Mouse (Mus musculus) limb, embryonic 12.5 days (tissue): ENCODE data around the gene D17H6S53E. TPM values are rescaled to one million over a fixed set of nuclear protein-coding genes. Genes with fewer than 3 reads are reported as not detected.

Experiments
- ATAC-seq: fragments of 200-750 bp; cut with Nextera tagmentation; 2 replicates; pipeline ENCODE4 v1.8.0; 2017; ENCODE audit warnings: low read depth, moderate TSS enrichment; ENCODE audit not compliant: insufficient number of reproducible peaks, insufficient read depth, low FRiP score, low TSS enrichment
- H3K27ac ChIP-seq: fragments of 300-500 bp; sonication (generic); 2 replicates; pipeline ENCODE4 v1.5.1; 2016; ENCODE audit warnings: mild to moderate bottlenecking, moderate library complexity
- H3K27me3 ChIP-seq: fragments of 300-500 bp; sonication (generic); 2 replicates; pipeline ENCODE4 v1.6.1; 2016; ENCODE audit warnings: mild to moderate bottlenecking, moderate library complexity
- H3K36me3 ChIP-seq: fragments of 300-500 bp; sonication (generic); 2 replicates; pipeline ENCODE4 v1.6.1; 2016; ENCODE audit warnings: mild to moderate bottlenecking, moderate library complexity
- H3K4me1 ChIP-seq: fragments of 300-500 bp; sonication (generic); replicated peaks from 2 replicates; pipeline ENCODE4 v1.6.1; 2016
- H3K4me2 ChIP-seq: fragments of 300-500 bp; sonication (generic); 2 replicates; pipeline ENCODE4 v1.6.1; 2016; ENCODE audit warnings: mild to moderate bottlenecking, moderate library complexity
- H3K4me3 ChIP-seq: fragments of 300-500 bp; sonication (generic); replicated peaks from 2 replicates; pipeline ENCODE4 v1.5.1; 2016; ENCODE audit warnings: mild to moderate bottlenecking
- H3K9ac ChIP-seq: fragments of 300-500 bp; sonication (generic); replicated peaks from 2 replicates; pipeline ENCODE4 v1.6.1; 2016; ENCODE audit warnings: mild to moderate bottlenecking, moderate library complexity
- H3K9me3 ChIP-seq: fragments of 300-500 bp; sonication (generic); 2 replicates; pipeline ENCODE4 v1.6.1; 2016; ENCODE audit warnings: mild to moderate bottlenecking, moderate library complexity
- WGBS: fragments of 180-500 bp; shearing (Covaris S2); methylation state at CpG from one replicate; pipeline ENCODE4 v1.1.7; 2016; 5-methylcytosine and 5-hydroxymethylcytosine counted together
- polyA plus RNA-seq: library from polyadenylated mRNA; unstranded; fragments of >200 nt; fragmentation: Nextera tagmentation; extraction: Ambion mirVana; gene quantifications from 2 replicates; pipeline ENCODE4 v1.2.1, GENCODE M21; 2016

The D17H6S53E gene
- polyA plus RNA-seq, 1 experiment from 2014 or later: 10.1 TPM

DNA sequence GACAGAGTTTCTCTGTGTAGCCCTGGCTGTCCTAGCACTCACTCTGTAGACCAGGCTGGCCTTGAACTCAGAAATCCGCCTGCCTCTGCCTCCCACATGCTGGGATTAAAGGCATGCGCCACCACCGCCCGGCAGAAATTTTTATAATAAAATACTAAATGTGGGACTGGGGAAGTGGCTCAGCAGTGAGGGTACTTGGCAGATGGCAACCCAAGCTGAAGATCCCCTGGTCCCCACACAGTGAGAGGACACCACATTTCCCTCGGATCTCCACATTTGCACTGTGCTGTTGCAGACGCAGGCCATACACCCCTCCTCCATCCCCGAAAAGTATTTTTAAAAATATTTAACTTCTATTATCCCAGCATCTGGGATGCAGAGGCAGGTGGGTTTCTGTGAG lies 7.3 kb downstream of the D17H6S53E start:
- 93% methylated on average over 7 of the region's 7 CpGs for WGBS
- Histone ChIP-seq H3K9ac (no peak overlapping the region), H3K9me3 (no peaks in the 10 kb centered on the region), H3K4me3 (no peak overlapping the region), H3K36me3 (peaks cover 25% of the 10 kb centered on the region), H3K27ac (no peak overlapping the region), H3K4me2 (no peak overlapping the region), H3K27me3 (no peaks in the 10 kb centered on the region), H3K4me1 (peaks cover 18% of the 10 kb centered on the region)
- ATAC-seq: no peak

DNA sequence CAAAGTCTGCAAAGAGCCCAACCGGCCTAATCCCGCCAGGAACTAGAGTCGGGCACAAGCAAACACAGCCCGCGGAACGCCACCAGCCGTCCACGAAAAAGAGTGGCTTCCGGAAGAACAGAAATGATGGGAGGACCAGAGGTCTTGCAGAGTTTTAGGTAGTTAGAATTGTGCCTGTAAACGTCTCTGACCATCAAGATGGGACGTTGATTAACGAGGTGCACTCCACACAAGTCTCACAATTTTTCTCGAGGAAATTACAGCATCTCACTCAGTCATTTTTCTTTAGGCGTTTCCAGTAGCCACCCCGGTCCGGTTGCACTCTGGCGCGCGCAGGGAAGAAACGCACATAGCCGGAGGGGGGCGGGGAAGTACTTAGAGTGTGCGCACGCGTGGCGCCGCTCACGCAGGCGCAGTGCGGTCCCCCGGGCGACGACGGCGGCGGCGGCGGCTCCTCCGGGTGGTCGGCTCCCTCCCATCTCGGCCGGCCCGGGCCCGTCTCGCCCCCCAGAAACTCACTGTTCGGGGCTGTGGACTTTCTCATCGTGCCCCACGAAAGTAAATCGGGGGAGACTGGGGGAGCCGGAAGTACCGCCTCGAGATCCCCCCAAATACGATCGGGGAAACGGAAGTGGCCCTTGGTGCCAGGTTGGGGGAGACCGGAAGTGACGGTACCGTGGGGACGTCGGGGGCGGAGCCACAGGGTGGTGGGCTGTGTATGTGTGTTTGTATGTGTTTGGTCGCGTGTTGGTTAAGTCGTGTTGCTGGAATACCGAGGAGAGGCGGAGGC lies 8.8 kb downstream of the D17H6S53E start, which contains the start of gene Bag6:
TSS of gene Bag6 (plus strand) at position 378 of the 790 bp plus-strand sequence.
- WGBS: under 1% methylated on average over 66 of the region's 66 CpGs
- Histone ChIP-seq H3K9ac (peak within 1 kb of the TSS; percentile 81), H3K4me2 (peak within 1 kb of the TSS; percentile 96), H3K27ac (peak within 1 kb of the TSS; percentile 91), H3K9me3 (no peaks in the 10 kb centered on the region), H3K4me3 (peak within 1 kb of the TSS; percentile 79), H3K36me3 (peaks cover 27% of the 10 kb centered on the region), H3K27me3 (no peaks in the 10 kb centered on the region), H3K4me1 (peaks cover 15% of the 10 kb centered on the region)
- peak; percentile 90 for ATAC-seq

DNA sequence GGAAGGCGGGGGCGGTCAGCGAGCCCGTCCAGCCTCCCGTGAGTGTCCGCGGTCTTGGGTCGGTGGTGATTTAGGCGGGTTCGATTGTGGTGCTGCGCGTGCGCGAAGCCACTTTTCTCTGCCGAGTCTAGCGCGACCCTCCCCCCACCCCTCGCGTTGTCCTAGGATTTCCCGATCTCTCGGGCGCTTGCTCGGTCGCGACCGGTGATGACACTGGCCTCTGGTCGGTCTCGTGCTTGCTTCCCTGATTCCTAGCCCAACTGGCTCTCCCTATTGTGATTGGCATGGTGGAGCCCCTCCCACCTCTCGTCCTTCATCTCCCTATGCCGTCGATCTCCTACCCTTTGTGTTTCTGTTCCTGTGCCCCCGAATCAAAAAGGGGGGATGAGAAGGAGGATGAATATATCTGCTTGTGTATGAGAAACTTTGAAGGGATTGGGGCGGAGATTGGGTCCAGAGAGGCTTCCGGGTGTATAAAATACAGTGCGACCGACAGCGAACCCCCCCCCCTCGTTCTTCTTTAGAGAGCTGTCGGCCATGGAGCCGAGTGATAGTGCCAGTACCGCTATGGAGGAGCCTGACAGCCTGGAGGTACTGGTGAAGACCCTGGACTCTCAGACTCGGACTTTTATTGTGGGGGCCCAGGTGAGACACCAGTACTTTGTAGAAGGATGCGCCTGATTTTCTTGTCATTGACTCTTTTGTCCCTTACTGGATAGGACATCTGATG lies 9.6 kb downstream of the D17H6S53E start:
- Histone ChIP-seq H3K27me3 (no peaks in the 10 kb centered on the region), H3K9ac (peak overlapping the region; percentile 81), H3K4me1 (peaks cover 15% of the 10 kb centered on the region), H3K36me3 (peaks cover 31% of the 10 kb centered on the region), H3K4me3 (peak overlapping the region; percentile 79), H3K4me2 (peak overlapping the region; percentile 96), H3K27ac (peak overlapping the region; percentile 91), H3K9me3 (no peaks in the 10 kb centered on the region)
- ATAC-seq: peak; percentile 42
- WGBS: 1% methylated on average over 43 of the region's 43 CpGs

DNA sequence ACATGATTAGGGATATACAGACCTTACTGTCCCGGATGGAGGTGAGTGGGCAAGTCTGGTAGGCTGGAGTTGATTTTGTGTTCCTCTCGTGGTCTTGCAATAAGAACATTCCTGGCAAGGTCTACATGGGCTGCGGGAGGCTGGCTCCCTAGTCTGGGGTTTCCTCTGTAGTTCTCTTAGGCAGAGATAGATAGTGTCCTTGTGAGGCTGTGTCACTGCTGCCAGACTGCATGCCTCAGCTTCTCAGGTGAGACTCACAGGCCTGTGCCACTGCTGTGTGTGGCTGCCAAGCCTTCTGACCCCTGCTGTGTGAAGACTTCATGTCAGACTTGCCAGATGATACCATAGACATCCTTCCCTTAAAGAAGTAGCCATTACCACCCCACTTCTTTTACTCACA lies 13.1 kb downstream of the D17H6S53E start:
- H3K27ac ChIP-seq: no peak overlapping the region
- no peak overlapping the region for H3K4me3 ChIP-seq
- H3K9me3 ChIP-seq: no peaks in the 10 kb centered on the region
- H3K4me1 ChIP-seq: peaks cover 15% of the 10 kb centered on the region
- H3K4me2 ChIP-seq: no peak overlapping the region
- 89% methylated on average over 3 of the region's 3 CpGs for WGBS
- peaks cover 66% of the 10 kb centered on the region for H3K36me3 ChIP-seq
- H3K9ac ChIP-seq: 0 out of 2 replicates have a peak overlapping the region, but pooled peaks have one; percentile 31
- no peak for ATAC-seq
- no peaks in the 10 kb centered on the region for H3K27me3 ChIP-seq

DNA sequence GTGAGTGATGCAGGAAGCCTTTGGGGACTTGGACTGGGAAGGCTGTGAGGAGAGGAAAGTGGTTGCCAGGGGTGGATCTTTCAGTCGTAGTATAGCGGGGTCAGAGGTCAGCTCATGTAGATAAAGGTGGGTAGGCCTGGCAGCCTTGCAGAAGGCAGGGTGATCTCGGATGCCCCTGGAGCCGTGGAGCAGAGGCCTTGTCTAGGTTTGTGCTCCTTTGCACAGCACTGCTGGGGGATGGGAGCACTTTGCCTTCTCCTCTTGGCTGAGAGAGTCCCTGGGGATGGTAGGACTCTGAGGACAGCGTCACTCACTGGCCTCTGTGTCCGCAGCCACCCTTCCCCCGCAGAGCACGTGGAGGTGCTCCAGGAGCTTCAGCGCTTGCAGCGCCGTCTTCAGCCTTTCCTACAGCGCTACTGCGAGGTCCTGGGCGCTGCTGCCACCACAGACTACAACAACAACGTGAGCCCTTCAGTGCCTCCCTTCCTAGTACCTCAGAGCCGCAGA lies 14.4 kb downstream of the D17H6S53E start:
- Histone ChIP-seq H3K4me1 (peaks cover 15% of the 10 kb centered on the region), H3K4me2 (no peak overlapping the region), H3K4me3 (no peak overlapping the region; the same call in 1 of the 2 replicates), H3K9ac (no peak overlapping the region), H3K27ac (no peak overlapping the region), H3K27me3 (no peaks in the 10 kb centered on the region), H3K9me3 (no peaks in the 10 kb centered on the region), H3K36me3 (peaks cover 79% of the 10 kb centered on the region)
- ATAC-seq: no peak
- WGBS: 80% methylated on average over 16 of the region's 16 CpGs

DNA sequence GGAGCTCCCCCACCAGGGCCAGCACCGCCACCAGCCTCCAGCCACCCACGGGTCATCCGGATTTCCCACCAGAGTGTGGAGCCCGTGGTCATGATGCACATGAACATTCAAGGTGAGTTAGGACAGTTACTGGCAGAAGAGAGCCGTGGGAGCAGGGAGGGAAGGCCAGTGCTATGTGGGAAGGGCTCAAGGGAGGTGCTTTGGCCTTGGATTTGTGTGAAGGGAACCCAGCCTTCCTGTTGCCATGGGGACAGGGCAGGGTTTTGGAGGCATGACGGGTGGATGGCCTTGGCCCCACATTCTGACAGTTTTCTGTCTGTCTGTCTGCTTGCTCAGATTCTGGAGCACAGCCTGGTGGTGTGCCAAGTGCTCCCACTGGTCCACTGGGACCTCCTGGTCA lies 15.8 kb downstream of the D17H6S53E start:
- Histone ChIP-seq H3K9ac (no peak overlapping the region), H3K36me3 (peaks cover 93% of the 10 kb centered on the region), H3K4me3 (no peak overlapping the region), H3K4me2 (no peak overlapping the region), H3K9me3 (no peaks in the 10 kb centered on the region), H3K27me3 (no peaks in the 10 kb centered on the region), H3K4me1 (peaks cover 6% of the 10 kb centered on the region), H3K27ac (no peak overlapping the region)
- WGBS: 93% methylated on average over 6 of the region's 6 CpGs
- ATAC-seq: no peak

DNA sequence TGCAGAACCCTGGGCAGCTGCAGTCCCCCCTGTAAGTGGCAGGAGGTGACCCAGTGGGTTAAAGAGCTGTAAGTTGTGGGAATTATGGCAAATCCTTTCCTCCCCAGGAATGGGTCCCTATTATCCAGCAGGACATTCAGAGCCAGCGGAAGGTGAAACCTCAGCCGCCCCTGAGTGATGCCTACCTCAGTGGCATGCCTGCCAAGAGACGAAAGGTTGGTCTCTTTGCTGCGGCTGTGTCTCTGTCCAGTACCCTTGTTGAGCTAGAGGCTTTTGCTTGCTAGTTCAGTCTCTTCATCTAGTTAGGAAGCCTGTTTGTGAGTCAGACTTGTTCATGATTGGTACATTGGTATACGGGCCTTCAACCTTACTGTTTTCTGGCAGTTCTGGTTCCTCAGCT lies 20.0 kb downstream of the D17H6S53E start:
- Histone ChIP-seq H3K4me3 (no peak overlapping the region), H3K9ac (no peak overlapping the region), H3K4me1 (no peaks in the 10 kb centered on the region), H3K4me2 (no peak overlapping the region), H3K27ac (no peak overlapping the region), H3K36me3 (peaks cover 100% of the 10 kb centered on the region), H3K27me3 (no peaks in the 10 kb centered on the region), H3K9me3 (no peaks in the 10 kb centered on the region)
- 87% methylated on average over 5 of the region's 5 CpGs for WGBS
- ATAC-seq: no peak

DNA sequence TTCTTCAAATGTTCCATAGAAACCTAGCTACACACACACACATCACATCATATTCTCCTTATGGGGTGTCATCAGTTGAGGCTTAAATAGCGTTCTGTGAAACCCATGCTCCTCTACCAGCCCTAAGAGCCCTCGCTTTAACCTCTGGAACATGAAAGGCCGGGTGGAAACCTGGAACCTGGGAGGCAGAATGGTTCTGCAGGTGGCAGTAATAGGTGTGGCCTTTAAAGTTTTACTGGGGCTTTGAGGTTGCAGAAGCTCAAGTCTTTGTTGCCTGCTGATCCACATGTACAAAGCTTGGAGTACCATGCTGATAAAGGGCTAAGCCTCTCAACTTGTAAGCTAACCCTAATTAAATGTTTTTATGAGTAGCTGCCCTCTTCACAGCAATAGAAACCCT lies 21.2 kb downstream of the D17H6S53E start:
- Histone ChIP-seq H3K4me1 (no peaks in the 10 kb centered on the region), H3K4me3 (no peak overlapping the region), H3K36me3 (peaks cover 100% of the 10 kb centered on the region), H3K9me3 (no peaks in the 10 kb centered on the region), H3K27me3 (no peaks in the 10 kb centered on the region), H3K27ac (0 out of 2 replicates have a peak overlapping the region, but pooled peaks have one; percentile 5), H3K9ac (no peak overlapping the region), H3K4me2 (no peak overlapping the region)
- no peak for ATAC-seq
- WGBS: 34% methylated on average over 3 of the region's 3 CpGs

DNA sequence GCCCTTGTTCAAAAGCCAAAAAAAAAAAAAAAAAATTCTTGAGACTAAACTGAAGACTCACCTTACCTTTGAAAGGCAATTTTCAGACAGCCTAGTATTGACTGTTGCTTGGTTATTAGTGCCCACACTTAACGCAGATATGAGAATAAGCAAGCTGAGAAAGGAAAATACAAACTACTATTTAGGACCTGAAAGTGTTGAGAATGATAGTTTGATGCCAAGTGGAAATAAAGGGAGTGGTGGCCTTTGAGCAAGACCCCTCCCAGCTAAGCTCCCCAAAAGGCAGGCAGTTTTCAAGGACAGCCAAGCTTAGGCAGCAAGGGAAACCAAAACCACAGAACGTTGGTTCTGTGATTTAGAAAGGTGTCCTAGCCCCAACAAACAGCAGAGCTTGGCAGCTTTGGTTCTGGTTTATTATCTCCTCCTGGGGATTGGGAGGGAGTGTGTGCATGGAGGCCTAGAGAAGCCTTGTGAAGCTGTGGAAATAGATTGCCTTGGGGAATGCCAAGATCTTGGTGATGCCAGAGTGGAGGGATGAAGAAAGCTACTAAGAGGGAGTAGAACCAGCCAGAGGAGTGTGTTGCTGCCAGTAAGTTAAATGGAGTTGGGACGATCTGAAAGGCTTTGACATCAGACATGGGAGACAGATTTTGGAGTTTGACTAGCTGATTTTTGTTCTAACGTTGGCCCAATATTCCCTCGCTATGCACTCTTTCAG lies 21.9 kb downstream of the D17H6S53E start:
- H3K9ac ChIP-seq: no peak overlapping the region

DNA sequence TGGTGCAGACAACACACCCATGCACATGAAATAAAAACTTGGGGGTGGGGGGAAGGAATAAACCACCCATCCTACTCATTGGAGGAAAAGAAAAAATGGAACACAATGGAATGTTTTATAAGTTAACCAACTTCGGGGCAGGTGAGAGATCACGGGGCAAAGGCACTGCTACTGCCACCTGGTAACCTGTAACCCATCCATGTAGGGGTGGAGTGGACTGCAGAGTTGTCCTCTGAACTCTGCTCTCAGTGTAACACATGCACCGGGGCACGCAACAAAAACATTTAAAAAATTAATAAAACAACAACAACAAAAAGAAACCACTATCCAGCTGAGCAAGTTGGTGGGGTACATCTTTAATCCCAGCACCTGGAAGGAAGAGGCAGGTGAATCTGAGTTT lies 25.9 kb downstream of the D17H6S53E start:
- Histone ChIP-seq H3K4me1 (peaks cover 11% of the 10 kb centered on the region; the same call in 1 of the 2 replicates), H3K4me2 (no peak overlapping the region), H3K4me3 (no peak overlapping the region), H3K9ac (no peak overlapping the region), H3K36me3 (peaks cover 100% of the 10 kb centered on the region), H3K27me3 (no peaks in the 10 kb centered on the region), H3K9me3 (no peaks in the 10 kb centered on the region), H3K27ac (no peak overlapping the region)
- no peak for ATAC-seq
- WGBS: 95% methylated on average over 4 of the region's 4 CpGs

More for the DNA sequence above, 21.9 kb downstream of the D17H6S53E start:
- Histone ChIP-seq H3K36me3 (peaks cover 100% of the 10 kb centered on the region), H3K27ac (peak overlapping the region; percentile 25; the same call in 1 of the 2 replicates), H3K4me1 (no peaks in the 10 kb centered on the region), H3K4me2 (no peak overlapping the region), H3K9me3 (no peaks in the 10 kb centered on the region), H3K4me3 (no peak overlapping the region), H3K27me3 (no peaks in the 10 kb centered on the region)
- 67% methylated on average over 5 of the region's 5 CpGs for WGBS
- ATAC-seq: no peak

DNA sequence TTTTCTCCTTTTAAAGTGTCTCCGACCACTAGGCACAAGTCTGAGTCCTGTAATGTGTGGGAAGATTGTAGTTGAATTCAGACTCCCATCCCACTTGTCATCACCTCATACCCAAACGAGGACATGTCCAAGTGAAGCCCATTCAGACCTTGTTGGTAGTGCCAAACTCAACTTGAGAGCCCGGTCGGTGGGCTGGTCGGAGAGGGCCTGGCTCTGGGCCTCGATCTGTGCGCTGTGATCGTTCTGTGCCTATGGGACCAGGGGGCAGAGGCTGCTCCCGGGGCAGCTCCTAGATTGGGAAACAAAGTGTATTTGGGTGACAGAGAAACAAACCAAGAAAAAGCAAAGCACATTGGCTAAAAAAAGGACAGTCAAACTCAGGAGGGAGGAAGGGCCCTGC lies 26.9 kb downstream of the D17H6S53E start:
- H3K9ac ChIP-seq: no peak overlapping the region
- H3K9me3 ChIP-seq: no peaks in the 10 kb centered on the region
- H3K4me2 ChIP-seq: no peak overlapping the region
- no peaks in the 10 kb centered on the region for H3K27me3 ChIP-seq
- H3K4me1 ChIP-seq: peaks cover 11% of the 10 kb centered on the region; the same call in 1 of the 2 replicates
- H3K27ac ChIP-seq: no peak overlapping the region
- no peak for ATAC-seq
- peaks cover 100% of the 10 kb centered on the region for H3K36me3 ChIP-seq
- no peak overlapping the region for H3K4me3 ChIP-seq
- 93% methylated on average over 9 of the region's 9 CpGs for WGBS
